Mouse (Mus musculus) G1E (cell line): ENCODE measurements around the gene Errfi1. TPM values are rescaled to one million over a fixed set of nuclear protein-coding genes. Genes with fewer than 3 reads are reported as not detected.

Source experiments
- ATAC-seq: 2 replicates; pipeline ENCODE4 v1.8.0; 2016; ENCODE audit warnings: mild to moderate bottlenecking; ENCODE audit not compliant: insufficient number of reproducible peaks, poor library complexity, low FRiP score, severe bottlenecking; ENCODE audit errors: extremely low read depth
- DNase-seq: peaks from one replicate; pipeline ENCODE4 v3.0.0; 2012; ENCODE audit warnings: low spot score
- H3K27me3 ChIP-seq: 2 replicates; pipeline ENCODE4 v1.6.1; 2012; ENCODE audit warnings: mild to moderate bottlenecking, low read length, inconsistent platforms; ENCODE audit not compliant: insufficient read depth
- H3K36me3 ChIP-seq: replicated peaks from 2 replicates; pipeline ENCODE3; 2012; ENCODE audit warnings: mild to moderate bottlenecking, inconsistent platforms
- H3K4me1 ChIP-seq: 2 replicates; pipeline ENCODE4 v1.6.1; 2012; ENCODE audit warnings: low read depth, low read length, inconsistent platforms, mixed read lengths; ENCODE audit not compliant: insufficient read depth
- H3K4me3 ChIP-seq: 2 replicates; pipeline ENCODE4 v1.5.1; 2012; ENCODE audit warnings: low read depth, mild to moderate bottlenecking, inconsistent platforms, low read length, moderate library complexity, mixed read lengths
- H3K9me3 ChIP-seq: replicated peaks from 2 replicates; pipeline ENCODE4 v1.6.1; 2012; ENCODE audit warnings: inconsistent platforms
- CTCF ChIP-seq: IDR thresholded peaks from 2 replicates; pipeline ENCODE4 v1.5.1; 2012; ENCODE audit warnings: low read depth, low read length, inconsistent platforms, mixed read lengths
- GATA1 ChIP-seq: IDR thresholded peaks from 2 replicates; pipeline ENCODE4 v1.6.1; 2012; ENCODE audit warnings: borderline replicate concordance, low read length, inconsistent platforms, mixed read lengths
- GATA2 ChIP-seq: IDR thresholded peaks from 2 replicates; pipeline ENCODE4 v1.6.1; 2012; ENCODE audit warnings: low read depth, low read length, inconsistent platforms, borderline replicate concordance
- POLR2AphosphoS5 ChIP-seq: IDR thresholded peaks from 2 replicates; pipeline ENCODE4 v1.6.1; 2012; ENCODE audit warnings: low read depth, low read length, inconsistent platforms; ENCODE audit not compliant: insufficient replicate concordance
- TAL1 ChIP-seq: conservative IDR thresholded peaks from 2 replicates; pipeline ENCODE4 v1.6.1; 2012; ENCODE audit warnings: low read depth, low read length, inconsistent platforms, mixed read lengths
- polyA plus RNA-seq: library from polyadenylated mRNA; stranded (reverse); fragments of >175 nt; gene quantifications from 2 replicates; pipeline ENCODE4 v1.2.3, GENCODE M21; 2012
- total RNA-seq, 2 experiments: library from RNA; stranded (forward) in 1 of 2; stranded (reverse) in 1 of 2; fragments of 200-1000 nt in 1 of 2; fragments of >200 nt in 1 of 2; fragmentation: Nextera tagmentation in 1 of 2; gene quantifications; 2 replicates each; pipeline ENCODE4 v1.2.3; 2014 to 2017

The Errfi1 gene
- total RNA-seq (2014; fragmentation: Nextera tagmentation) (not detected in 2 replicates), total RNA-seq (2017) (0.05 TPM in 1 of 2 replicates, not detected in the other), polyA plus RNA-seq (not detected in 2 replicates)

DNA sequence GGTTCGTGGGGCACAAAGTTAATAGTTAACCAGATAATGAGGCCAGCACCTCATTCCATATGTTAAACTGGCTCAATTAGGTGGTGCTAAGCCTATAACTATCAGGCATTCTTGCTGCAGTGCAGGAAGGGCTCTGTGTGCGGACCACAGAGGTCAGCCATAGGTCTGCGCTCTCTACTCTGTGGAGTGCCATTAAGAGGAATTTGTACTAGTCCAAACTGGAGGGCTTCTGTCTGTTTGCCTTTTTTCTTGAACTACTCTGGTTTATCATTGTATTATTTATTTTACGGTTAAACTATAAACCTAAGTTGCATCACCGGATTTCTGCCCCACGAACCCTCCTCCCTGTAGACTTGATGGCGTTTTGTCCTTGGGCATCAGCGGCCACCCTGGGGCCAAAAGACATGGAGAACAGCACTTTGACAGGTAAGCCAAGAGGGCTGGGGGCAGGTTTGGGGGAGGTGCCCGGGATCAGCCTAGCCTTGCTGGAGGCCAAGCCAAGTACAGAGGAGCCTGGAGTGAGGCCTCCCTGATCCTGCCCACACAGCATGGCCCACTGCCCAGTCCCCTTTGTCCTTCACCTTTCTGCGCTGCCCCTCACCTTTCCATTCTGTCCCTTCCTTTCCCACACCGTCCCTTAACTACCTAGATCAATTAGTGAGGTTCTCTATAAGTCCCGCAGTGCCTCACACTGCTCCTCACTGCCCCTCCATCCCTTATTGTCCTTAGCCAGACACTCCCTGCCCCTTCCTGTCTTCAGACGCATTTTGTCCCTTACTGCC is at the start of gene Errfi1:
Gene Errfi1, plus strand, starts transcription at position 240 of the 782 bp plus-strand sequence.
- ATAC-seq (no peak), DNase-seq (no peak)
- TF ChIP-seq TAL1: no peak
- TF ChIP-seq CTCF: no peak
- TF ChIP-seq GATA1: no peak
- TF ChIP-seq GATA2: no peak
- TF ChIP-seq POLR2AphosphoS5: no peak
- no peaks in the 10 kb centered on the region for H3K4me1 ChIP-seq
- peaks cover 12% of the 10 kb centered on the region; the same call in 1 of the 2 replicates for H3K27me3 ChIP-seq
- H3K9me3 ChIP-seq: peaks cover 6% of the 10 kb centered on the region; the same call in 1 of the 2 replicates
- H3K36me3 ChIP-seq: no peaks in the 10 kb centered on the region
- H3K4me3 ChIP-seq: no peak within 1 kb of the TSS

GRCm38 (mm10) chr4:150804204-150804603 is 49.5 kb upstream of the Errfi1 start:
- Histone ChIP-seq H3K9me3 (no peaks in the 10 kb centered on the region), H3K36me3 (no peaks in the 10 kb centered on the region), H3K27me3 (peaks cover 8% of the 10 kb centered on the region; the same call in 1 of the 2 replicates), H3K4me1 (peaks cover 33% of the 10 kb centered on the region), H3K4me3 (no peak overlapping the region)
- ATAC-seq: no peak
- TF ChIP-seq GATA1 (no peak), GATA2 (no peak), CTCF (no peak), POLR2AphosphoS5 (no peak), TAL1 (no peak)
- DNase-seq: no peak

DNA sequence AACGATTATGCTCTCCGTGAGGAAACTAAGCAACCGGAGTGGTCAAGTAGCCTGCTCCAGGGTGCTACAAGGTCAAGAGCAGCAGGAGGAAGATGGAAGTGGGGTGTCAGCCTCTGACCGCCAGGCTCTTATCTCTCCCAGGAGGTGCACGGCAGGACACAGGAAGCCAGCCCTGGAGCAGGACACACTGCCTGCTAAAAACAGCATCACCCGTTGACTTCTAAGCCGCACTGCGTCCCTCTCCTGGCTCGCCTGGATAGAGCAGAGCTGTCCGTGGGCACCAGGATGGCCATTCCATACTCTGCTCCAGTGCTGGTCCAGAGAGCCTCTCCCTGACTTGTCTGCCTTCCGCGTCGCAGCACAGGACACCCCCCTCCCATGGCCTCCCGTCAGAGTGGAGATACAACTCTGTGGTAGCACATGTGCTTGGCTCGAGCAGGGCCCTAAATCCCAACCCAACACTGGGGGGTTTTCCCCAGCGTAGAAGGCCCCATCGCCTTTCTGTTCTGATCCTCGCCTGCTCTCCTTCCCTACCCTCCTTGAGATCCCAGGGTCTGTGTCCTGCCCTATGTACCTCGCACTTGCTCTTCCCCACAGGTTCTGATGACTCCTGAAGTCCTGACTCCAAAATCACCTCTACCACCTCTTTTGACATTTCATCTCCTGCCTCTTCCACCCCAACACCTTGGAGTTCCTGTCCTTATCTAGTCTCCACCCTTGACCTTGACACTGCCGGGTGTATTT is 45.8 kb upstream of the Errfi1 start:
- Histone ChIP-seq H3K36me3 (no peaks in the 10 kb centered on the region), H3K27me3 (peaks cover 4% of the 10 kb centered on the region; the same call in 1 of the 2 replicates), H3K4me3 (peak overlapping the region; percentile 44; the same call in 1 of the 2 replicates), H3K9me3 (0 out of 2 replicates have a peak, but pooled peaks cover 2% of the 10 kb centered on the region), H3K4me1 (peaks cover 43% of the 10 kb centered on the region)
- no peak for DNase-seq
- no peak for ATAC-seq
- TF ChIP-seq POLR2AphosphoS5: no peak
- no peak for TF ChIP-seq CTCF
- no peak; the same call in 1 of the 2 replicates for TF ChIP-seq TAL1
- no peak for TF ChIP-seq GATA2
- TF ChIP-seq GATA1: no peak

DNA sequence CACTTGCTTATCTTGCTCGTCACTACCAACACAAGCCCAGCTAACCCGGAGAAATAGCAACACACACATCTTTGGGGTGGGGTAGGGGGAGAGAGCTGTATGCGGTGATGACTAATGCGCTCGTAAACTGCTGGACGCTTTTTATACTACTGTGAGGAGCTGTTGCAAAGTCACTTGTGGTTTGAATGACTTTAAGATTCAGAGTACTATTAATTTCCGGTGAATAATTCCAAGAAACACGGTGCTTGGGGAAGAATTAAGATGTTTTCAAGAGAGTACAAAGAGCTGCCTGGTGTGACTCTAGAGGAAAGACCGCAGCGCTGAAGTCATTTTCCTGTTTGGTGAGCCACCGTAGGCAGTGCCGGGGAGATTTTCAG is 45.3 kb upstream of the Errfi1 start:
- peaks cover 43% of the 10 kb centered on the region for H3K4me1 ChIP-seq
- ATAC-seq (peak; percentile 83), DNase-seq (peak; percentile 32)
- 0 out of 2 replicates have a peak, but pooled peaks cover 2% of the 10 kb centered on the region for H3K9me3 ChIP-seq
- 0 out of 2 replicates have a peak overlapping the region, but pooled peaks have one; percentile 44 for H3K4me3 ChIP-seq
- TF ChIP-seq GATA1: no peak
- TF ChIP-seq TAL1: peak; percentile 58; the same call in 1 of the 2 replicates
- TF ChIP-seq POLR2AphosphoS5: no peak
- peaks cover 4% of the 10 kb centered on the region; the same call in 1 of the 2 replicates for H3K27me3 ChIP-seq
- no peaks in the 10 kb centered on the region for H3K36me3 ChIP-seq

- Histone ChIP-seq H3K9me3 (0 out of 2 replicates have a peak, but pooled peaks cover 2% of the 10 kb centered on the region), H3K36me3 (no peaks in the 10 kb centered on the region), H3K4me1 (peaks cover 40% of the 10 kb centered on the region), H3K27me3 (peaks cover 4% of the 10 kb centered on the region; the same call in 1 of the 2 replicates), H3K4me3 (peak overlapping the region; percentile 42; the same call in 1 of the 2 replicates)
- ATAC-seq (no peak), DNase-seq (no peak)
- no peak for TF ChIP-seq CTCF
- TF ChIP-seq TAL1: no peak
- TF ChIP-seq GATA2: no peak
- TF ChIP-seq GATA1: no peak
- no peak for TF ChIP-seq POLR2AphosphoS5
Observed at GRCm38 (mm10) chr4:150809323-150809722, 44.4 kb upstream of the Errfi1 start.
